Mouse (Mus musculus) liver, embryonic 15.5 days (tissue): ENCODE results near the gene Etfbkmt. TPM values are rescaled to one million over a fixed set of nuclear protein-coding genes. Genes with fewer than 3 reads are reported as not detected.
"Not testable (repeated sequence)": the region's sequence is repeated elsewhere in the genome, so short reads cannot be mapped to it uniquely, and the experiment has no call there.

Source experiments
- ATAC-seq: fragments of 200-750 bp; cut with Nextera tagmentation; 2 replicates; pipeline ENCODE4 v1.8.0; 2017; ENCODE audit warnings: moderate number of reproducible peaks, mild to moderate bottlenecking, moderate library complexity; ENCODE audit not compliant: insufficient read depth
- H3K27ac ChIP-seq: fragments of 300-500 bp; sonication (generic); replicated peaks from 2 replicates; pipeline ENCODE4 v1.5.1; 2015; ENCODE audit warnings: mild to moderate bottlenecking, inconsistent platforms
- H3K27me3 ChIP-seq: fragments of 300-500 bp; sonication (generic); 2 replicates; pipeline ENCODE4 v1.6.1; 2015; ENCODE audit warnings: mild to moderate bottlenecking, inconsistent platforms
- H3K36me3 ChIP-seq: fragments of 300-500 bp; sonication (generic); replicated peaks from 2 replicates; pipeline ENCODE4 v1.6.1; 2015; ENCODE audit warnings: moderate library complexity, mild to moderate bottlenecking, inconsistent platforms
- H3K4me1 ChIP-seq: fragments of 300-500 bp; sonication (generic); replicated peaks from 2 replicates; pipeline ENCODE4 v1.6.1; 2015; ENCODE audit warnings: inconsistent platforms
- H3K4me2 ChIP-seq: fragments of 300-500 bp; sonication (generic); 2 replicates; pipeline ENCODE4 v1.6.1; 2015; ENCODE audit warnings: moderate library complexity, mild to moderate bottlenecking, inconsistent platforms
- H3K4me3 ChIP-seq: fragments of 300-500 bp; sonication (generic); replicated peaks from 2 replicates; pipeline ENCODE4 v1.5.1; 2015; ENCODE audit warnings: mild to moderate bottlenecking, inconsistent platforms
- H3K9ac ChIP-seq: fragments of 300-500 bp; sonication (generic); 2 replicates; pipeline ENCODE4 v1.6.1; 2015; ENCODE audit warnings: moderate library complexity, mild to moderate bottlenecking, inconsistent platforms
- H3K9me3 ChIP-seq: fragments of 300-500 bp; sonication (generic); replicated peaks from 2 replicates; pipeline ENCODE4 v1.6.1; 2016; ENCODE audit warnings: inconsistent platforms
- WGBS: fragments of 180-500 bp; shearing (Covaris S2); methylation state at CpG from one replicate; pipeline ENCODE4 v1.1.7; 2015; ENCODE audit warnings: mixed read lengths; ENCODE audit not compliant: insufficient replicate concordance; 5-methylcytosine and 5-hydroxymethylcytosine counted together
- polyA plus RNA-seq: library from polyadenylated mRNA; unstranded; fragments of >200 nt; fragmentation: Nextera tagmentation; extraction: Ambion mirVana; gene quantifications from 2 replicates; pipeline ENCODE4 v1.2.1, GENCODE M21; 2015

Etfbkmt gene
- polyA plus RNA-seq, 1 experiment from 2014 or later = 11.4 TPM

GRCm38 (mm10) chr6:149188041-149188924, 48.6 kb downstream of the Etfbkmt start, which contains the start of gene Amn1:
Gene Amn1, minus strand, starts transcription at chr6:149188712.
- H3K27me3 ChIP-seq = no peaks in the 10 kb centered on the region
- under 1% methylated on average over 34 of the region's 34 CpGs for WGBS
- no peaks in the 10 kb centered on the region for H3K9me3 ChIP-seq
- peaks cover 5% of the 10 kb centered on the region; the same call in 1 of the 2 replicates for H3K36me3 ChIP-seq
- H3K27ac ChIP-seq = peak within 1 kb of the TSS; percentile 88
- H3K4me2 ChIP-seq = peak within 1 kb of the TSS; percentile 76
- peaks cover 48% of the 10 kb centered on the region for H3K4me1 ChIP-seq
- ATAC-seq = peak; percentile 88
- H3K9ac ChIP-seq = peak within 1 kb of the TSS; percentile 73
- peak within 1 kb of the TSS; percentile 76 for H3K4me3 ChIP-seq

- Histone ChIP-seq H3K9me3 (no peaks in the 10 kb centered on the region), H3K4me2 (peak overlapping the region; percentile 76), H3K36me3 (0 out of 2 replicates have a peak, but pooled peaks cover 2% of the 10 kb centered on the region), H3K4me1 (peaks cover 52% of the 10 kb centered on the region), H3K9ac (peak overlapping the region; percentile 42), H3K27me3 (no peaks in the 10 kb centered on the region), H3K4me3 (peak overlapping the region; percentile 76), H3K27ac (peak overlapping the region; percentile 88)
- ATAC-seq = peak; percentile 21
- 37% methylated on average over 8 of the region's 8 CpGs for WGBS
Observed at GRCm38 (mm10) chr6:149188925-149189257, 49.2 kb downstream of the Etfbkmt start.

DNA sequence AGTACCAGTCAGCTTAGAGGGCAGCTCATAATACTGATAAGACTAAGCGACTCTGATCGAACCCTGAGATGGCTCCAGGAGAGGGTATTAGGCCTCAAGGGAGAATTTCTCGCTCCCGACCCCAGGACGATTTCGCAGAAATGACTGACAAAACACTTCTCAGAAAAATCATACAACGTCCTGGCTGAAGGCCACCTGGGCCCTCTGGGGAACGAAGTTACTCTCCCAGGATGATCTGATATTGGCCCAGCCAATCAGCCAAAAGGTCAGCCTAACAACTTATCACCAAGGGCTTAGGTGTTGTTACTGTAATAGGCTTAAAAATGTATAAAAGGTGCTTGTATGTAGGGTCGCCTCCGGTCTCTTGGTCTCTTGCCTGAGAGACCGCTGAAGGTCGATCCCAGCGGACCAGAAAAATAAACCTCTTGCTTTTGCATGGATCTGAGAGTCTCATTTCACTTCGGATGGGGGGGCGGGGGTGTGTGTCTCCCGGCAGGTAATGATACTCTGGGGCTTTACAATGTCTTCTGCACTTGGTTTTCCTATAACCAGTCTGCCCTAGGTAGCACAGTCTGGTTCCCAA, 49.8 kb downstream of the Etfbkmt start:
- Histone ChIP-seq H3K36me3 (no peaks in the 10 kb centered on the region), H3K4me2 (peak overlapping the region; percentile 76), H3K27me3 (no peaks in the 10 kb centered on the region), H3K27ac (peak overlapping the region; percentile 88; the same call in 1 of the 2 replicates), H3K4me3 (peak overlapping the region; percentile 76; the same call in 1 of the 2 replicates), H3K4me1 (peaks cover 51% of the 10 kb centered on the region), H3K9me3 (no peaks in the 10 kb centered on the region), H3K9ac (no peak overlapping the region)
- 84% methylated on average over 16 of the region's 16 CpGs for WGBS
- no peak for ATAC-seq

DNA sequence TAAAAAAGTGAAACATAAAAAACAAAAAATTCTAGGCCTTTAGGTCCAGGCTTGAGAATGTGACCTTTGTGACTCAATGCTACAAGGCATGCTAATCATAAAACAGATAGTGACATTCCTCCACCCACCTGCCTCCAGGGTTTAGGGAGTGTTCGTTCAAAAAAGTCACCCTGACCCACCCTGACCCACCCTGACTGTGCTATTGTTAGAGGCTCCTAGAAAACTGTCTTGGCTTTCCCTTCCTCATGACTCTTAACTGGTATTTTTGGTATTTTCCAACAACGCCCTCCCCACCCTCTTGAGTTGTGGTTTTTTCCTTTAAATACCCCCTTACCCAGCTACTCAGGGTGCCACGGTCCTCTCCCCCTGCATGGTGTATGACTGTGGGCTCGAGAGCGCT, 52.3 kb downstream of the Etfbkmt start:
- not testable (repeated sequence) for H3K9me3 ChIP-seq, ATAC-seq, H3K27me3 ChIP-seq, H3K4me2 ChIP-seq, H3K36me3 ChIP-seq, H3K9ac ChIP-seq, H3K4me3 ChIP-seq
- peak overlapping the region; percentile 38; the same call in 1 of the 2 replicates for H3K27ac ChIP-seq
- WGBS = 74% methylated on average over 5 of the region's 5 CpGs
- H3K4me1 ChIP-seq = peaks cover 52% of the 10 kb centered on the region

- Histone ChIP-seq H3K9me3 (no peaks in the 10 kb centered on the region), H3K27ac (peak overlapping the region; percentile 96), H3K4me3 (no peak overlapping the region), H3K36me3 (no peaks in the 10 kb centered on the region), H3K4me1 (peaks cover 47% of the 10 kb centered on the region), H3K4me2 (peak overlapping the region; percentile 56), H3K9ac (peak overlapping the region; percentile 33; the same call in 1 of the 2 replicates), H3K27me3 (no peaks in the 10 kb centered on the region)
- peak; percentile 87 for ATAC-seq
- 29% methylated on average over 5 of the region's 5 CpGs for WGBS
Observed at GRCm38 (mm10) chr6:149193276-149193905, 53.7 kb downstream of the Etfbkmt start.

DNA sequence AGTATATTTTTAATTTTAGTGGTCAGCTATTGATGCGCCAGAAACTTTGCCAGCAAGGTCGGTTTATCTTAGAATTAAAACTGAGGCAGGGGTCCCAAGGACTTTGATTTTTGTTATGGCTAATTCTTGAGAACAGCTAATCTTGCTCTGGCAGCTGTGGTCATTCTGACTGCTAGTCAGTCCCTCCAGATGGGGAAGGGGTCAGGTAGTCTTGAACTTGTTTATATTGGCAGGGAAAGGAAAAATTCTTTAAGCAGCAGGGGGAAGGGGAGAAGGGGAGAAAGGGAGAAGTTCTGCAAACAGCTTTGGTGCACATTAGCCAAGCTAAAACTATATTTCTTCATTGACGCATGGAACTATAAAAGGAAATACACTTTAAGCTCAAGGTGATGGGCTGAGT, 57.5 kb downstream of the Etfbkmt start:
- no peak overlapping the region for H3K4me2 ChIP-seq
- no peak for ATAC-seq
- H3K4me3 ChIP-seq = no peak overlapping the region
- H3K27me3 ChIP-seq = no peaks in the 10 kb centered on the region
- H3K27ac ChIP-seq = no peak overlapping the region; the same call in 1 of the 2 replicates
- no peaks in the 10 kb centered on the region for H3K9me3 ChIP-seq
- no peak overlapping the region for H3K9ac ChIP-seq
- 57% methylated on average over 3 of the region's 3 CpGs for WGBS
- peaks cover 33% of the 10 kb centered on the region for H3K4me1 ChIP-seq
- no peaks in the 10 kb centered on the region for H3K36me3 ChIP-seq

GRCm38 (mm10) chr6:149198572-149198971, 58.9 kb downstream of the Etfbkmt start:
- ATAC-seq = peak; percentile 41; the same call in 1 of the 2 replicates

More at GRCm38 (mm10) chr6:149198572-149198971, 58.9 kb downstream of the Etfbkmt start:
- Histone ChIP-seq H3K4me2 (no peak overlapping the region), H3K27me3 (no peaks in the 10 kb centered on the region), H3K9me3 (no peaks in the 10 kb centered on the region), H3K4me3 (no peak overlapping the region), H3K36me3 (no peaks in the 10 kb centered on the region), H3K27ac (no peak overlapping the region), H3K9ac (no peak overlapping the region), H3K4me1 (peaks cover 20% of the 10 kb centered on the region)

Other genes with a start within 250 kb of the Etfbkmt start
- gene Caprin2, start 243.6 kb upstream of the Etfbkmt start, polyA plus RNA-seq = 4.3 and 5.7 TPM in 2 replicates
- gene Sinhcaf, start 193.4 kb upstream of the Etfbkmt start, polyA plus RNA-seq = 14.5 and 15.9 TPM in 2 replicates
- gene Dennd5b, start 38.2 kb upstream of the Etfbkmt start, polyA plus RNA-seq = 3.8 and 4.2 TPM in 2 replicates
- gene Gm10203, start 9.7 kb upstream of the Etfbkmt start, polyA plus RNA-seq = not detected in 2 replicates
- 5.3 and 5.6 TPM in 2 replicates for gene Amn1, start 48.9 kb downstream of the Etfbkmt start, polyA plus RNA-seq
- gene Resf1, start 169.6 kb downstream of the Etfbkmt start, polyA plus RNA-seq = 26.6 and 27.3 TPM in 2 replicates